Mouse (Mus musculus): Measurements from ENCODE around the gene Mapk10. TPM values are rescaled to one million over a fixed set of nuclear protein-coding genes. Genes with fewer than 3 reads are reported as not detected.
"Not testable (repeated sequence)": the region's sequence is repeated elsewhere in the genome, so short reads cannot be mapped to it uniquely, and the experiment has no call there.

Gene Mapk10
- polyA plus RNA-seq, 1 experiment from 2014 or later, result 2.2 TPM

GRCm38 (mm10) chr5:102889163-102889488, 322.0 kb downstream of the Mapk10 start:
- Histone ChIP-seq H3K4me3 (ENCODE audit: low read depth, low read length) (no peak overlapping the region), H3K9ac (ENCODE audit: low read length) (no peak overlapping the region), H3K27me3 (ENCODE audit: control insufficient read depth, insufficient read depth, low read length) (no peaks in the 10 kb centered on the region), H3K36me3 (ENCODE audit: control insufficient read depth, insufficient read depth, low read length) (peaks cover 2% of the 10 kb centered on the region; the same call in 1 of the 2 replicates), H3K9me3 (ENCODE audit: control insufficient read depth, low read length) (no peaks in the 10 kb centered on the region), H3K4me1 (replicated peaks; ENCODE audit: control insufficient read depth, insufficient read depth) (no peaks in the 10 kb centered on the region), H3K4me2 (replicated peaks; ENCODE audit: low read depth) (no peak overlapping the region), H3K27ac (replicated peaks) (no peak overlapping the region)
- 73% methylated on average over 2 of the region's 2 CpGs for WGBS
- ATAC-seq (ENCODE audit: low FRiP score, low TSS enrichment) (no peak), DNase-seq (ENCODE audit: low spot score) (no peak)
- no peak for TF ChIP-seq EP300 (optimal IDR thresholded peaks at IDR 0.05)
- TF ChIP-seq CTCF (IDR thresholded peaks at IDR 0.05; ENCODE audit: low read depth), result no peak

DNA sequence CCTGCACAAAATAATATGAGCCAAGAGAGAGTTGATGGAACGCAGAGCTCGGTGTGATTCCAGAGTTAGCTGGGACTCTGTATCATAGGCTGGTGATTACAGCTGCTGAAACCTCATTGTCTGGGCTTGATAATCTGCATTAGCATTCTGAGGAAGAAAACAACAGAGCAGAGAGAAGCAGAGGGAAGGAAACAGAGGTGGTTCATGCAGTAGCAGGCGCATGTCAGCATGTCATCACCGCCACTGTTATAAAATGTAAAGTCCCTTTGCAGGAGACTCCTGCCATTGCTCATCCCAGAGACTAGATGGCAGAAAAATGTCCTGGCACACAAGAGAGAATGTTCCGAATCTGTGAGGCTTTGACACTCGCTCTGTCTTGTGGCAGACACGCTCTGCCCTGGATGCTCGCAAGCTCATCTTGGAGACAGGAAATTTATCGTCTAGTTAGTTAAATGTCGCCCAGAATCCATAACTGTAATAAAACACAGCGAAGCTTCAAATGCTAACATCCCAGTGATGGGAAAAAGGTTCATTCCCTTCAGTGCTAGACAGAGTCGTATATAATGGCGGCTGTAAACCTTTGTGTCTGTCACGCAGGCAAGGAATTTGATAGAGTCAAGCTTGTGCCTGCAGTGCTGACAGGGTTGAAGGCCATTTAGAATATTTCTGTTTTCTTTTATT, 322.5 kb downstream of the Mapk10 start:
- Histone ChIP-seq H3K27me3 (ENCODE audit: control insufficient read depth, insufficient read depth, low read length) (no peaks in the 10 kb centered on the region), H3K9me3 (ENCODE audit: control insufficient read depth, low read length) (no peaks in the 10 kb centered on the region), H3K4me3 (ENCODE audit: low read depth, low read length) (no peak overlapping the region), H3K36me3 (ENCODE audit: control insufficient read depth, insufficient read depth, low read length) (peaks cover 2% of the 10 kb centered on the region; the same call in 1 of the 2 replicates), H3K27ac (replicated peaks) (no peak overlapping the region), H3K4me2 (replicated peaks; ENCODE audit: low read depth) (no peak overlapping the region), H3K9ac (ENCODE audit: low read length) (no peak overlapping the region), H3K4me1 (replicated peaks; ENCODE audit: control insufficient read depth, insufficient read depth) (no peaks in the 10 kb centered on the region)
- TF ChIP-seq CTCF (IDR thresholded peaks at IDR 0.05; ENCODE audit: low read depth) (no peak), EP300 (optimal IDR thresholded peaks at IDR 0.05) (no peak)
- no peak for DNase-seq (ENCODE audit: low spot score)
- no peak for ATAC-seq (ENCODE audit: low FRiP score, low TSS enrichment)
- WGBS, result 77% methylated on average over 14 of the region's 14 CpGs

DNA sequence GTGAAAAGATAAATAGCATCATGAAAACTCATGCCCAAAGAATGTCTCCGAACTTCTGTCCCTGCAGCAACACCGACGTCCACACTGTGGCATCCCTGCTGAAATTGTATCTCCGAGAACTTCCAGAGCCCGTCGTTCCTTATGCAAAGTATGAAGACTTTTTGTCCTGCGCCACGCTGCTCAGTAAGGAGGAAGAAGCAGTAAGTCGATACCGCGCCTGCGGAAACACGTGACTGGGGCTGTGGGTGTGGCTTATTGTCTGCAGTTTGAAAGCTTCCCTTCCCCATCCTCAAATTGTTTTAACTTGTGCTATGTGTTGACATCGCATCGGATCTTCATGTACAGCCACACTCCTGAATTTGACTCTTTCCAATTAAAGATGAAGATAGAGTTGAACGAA, 335.5 kb downstream of the Mapk10 start:
- no peaks in the 10 kb centered on the region for H3K27me3 ChIP-seq (ENCODE audit: control insufficient read depth, insufficient read depth, low read length)
- no peak overlapping the region for H3K4me3 ChIP-seq (ENCODE audit: low read depth, low read length)
- DNase-seq (ENCODE audit: low spot score), result no peak
- WGBS, result 76% methylated on average over 16 of the region's 16 CpGs
- no peak overlapping the region for H3K9ac ChIP-seq (ENCODE audit: low read length)
- no peaks in the 10 kb centered on the region for H3K9me3 ChIP-seq (ENCODE audit: control insufficient read depth, low read length)
- H3K4me1 ChIP-seq (replicated peaks; ENCODE audit: control insufficient read depth, insufficient read depth), result no peaks in the 10 kb centered on the region
- no peaks in the 10 kb centered on the region for H3K36me3 ChIP-seq (ENCODE audit: control insufficient read depth, insufficient read depth, low read length)
- no peak overlapping the region for H3K27ac ChIP-seq (replicated peaks)
- ATAC-seq (ENCODE audit: low FRiP score, low TSS enrichment), result no peak
- no peak for TF ChIP-seq EP300 (optimal IDR thresholded peaks at IDR 0.05)
- no peak for TF ChIP-seq CTCF (IDR thresholded peaks at IDR 0.05; ENCODE audit: low read depth)
- H3K4me2 ChIP-seq (replicated peaks; ENCODE audit: low read depth), result no peak overlapping the region

DNA sequence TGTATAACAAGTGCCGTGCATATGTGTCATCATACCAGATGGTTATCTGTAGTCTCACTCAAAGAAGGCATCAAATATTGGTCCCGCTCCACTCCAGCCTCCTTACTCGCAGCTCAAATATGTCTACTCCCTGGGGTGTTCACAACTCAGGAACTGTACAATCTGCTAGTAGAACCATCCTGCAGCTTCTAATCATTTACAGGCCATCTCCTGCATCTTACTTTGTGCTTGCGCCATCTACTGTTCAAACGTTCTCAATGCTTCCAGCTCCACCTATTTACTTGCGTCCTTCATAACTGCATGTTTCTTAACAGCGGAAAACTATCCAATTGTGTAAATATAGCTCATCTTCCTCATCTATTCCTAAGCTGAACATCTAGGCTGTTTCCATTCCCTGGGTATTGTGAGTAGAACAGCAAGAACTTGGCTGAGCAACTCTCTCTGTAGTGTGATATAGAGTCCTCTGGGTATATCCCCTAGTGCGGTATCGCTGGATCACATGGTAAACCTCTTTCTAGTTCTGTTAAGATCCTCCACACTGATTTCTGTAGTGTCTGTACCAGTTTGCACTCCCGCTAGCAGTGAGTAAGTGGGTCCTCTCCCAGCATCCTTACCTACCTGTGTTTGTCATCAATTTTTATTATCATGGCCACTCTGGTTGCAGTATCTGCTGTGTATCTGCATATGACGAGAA, 336.4 kb downstream of the Mapk10 start:
- no peaks in the 10 kb centered on the region for H3K4me1 ChIP-seq (replicated peaks; ENCODE audit: control insufficient read depth, insufficient read depth)
- H3K9ac ChIP-seq (ENCODE audit: low read length), result no peak overlapping the region
- 43% methylated on average over 11 of the region's 11 CpGs for WGBS
- DNase-seq (ENCODE audit: low spot score) (peak; percentile 40), ATAC-seq (ENCODE audit: low FRiP score, low TSS enrichment) (peak; percentile 66; the same call in 1 of the 2 replicates)
- H3K27ac ChIP-seq (replicated peaks), result no peak overlapping the region
- H3K4me3 ChIP-seq (ENCODE audit: low read depth, low read length), result no peak overlapping the region
- H3K4me2 ChIP-seq (replicated peaks; ENCODE audit: low read depth), result no peak overlapping the region
- TF ChIP-seq EP300 (optimal IDR thresholded peaks at IDR 0.05) (no peak), CTCF (IDR thresholded peaks at IDR 0.05; ENCODE audit: low read depth) (peak; percentile 95)
- H3K9me3 ChIP-seq (ENCODE audit: control insufficient read depth, low read length), result no peaks in the 10 kb centered on the region
- H3K36me3 ChIP-seq (ENCODE audit: control insufficient read depth, insufficient read depth, low read length), result no peaks in the 10 kb centered on the region
- H3K27me3 ChIP-seq (ENCODE audit: control insufficient read depth, insufficient read depth, low read length), result no peaks in the 10 kb centered on the region

DNA sequence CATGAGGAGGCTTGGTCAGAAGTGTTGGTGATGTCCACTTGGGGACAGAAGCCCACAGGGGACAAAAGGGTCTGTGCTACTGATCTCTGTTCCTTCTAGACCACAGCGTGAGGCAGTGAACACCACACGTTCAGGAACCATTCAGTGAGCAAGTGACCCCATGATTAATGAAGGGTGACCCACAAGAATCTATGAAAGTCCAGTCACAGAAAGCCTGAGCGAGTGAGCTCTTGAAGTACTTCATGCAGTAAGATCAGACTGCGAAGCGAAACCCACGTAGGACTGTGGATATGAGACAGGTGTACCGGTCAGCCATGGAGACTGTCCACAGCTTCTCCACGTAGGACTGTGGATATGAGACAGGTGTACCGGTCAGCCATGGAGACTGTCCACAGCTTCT, 338.1 kb downstream of the Mapk10 start:
- H3K4me2 ChIP-seq (replicated peaks; ENCODE audit: low read depth); H3K27ac ChIP-seq (replicated peaks); H3K36me3 ChIP-seq (ENCODE audit: control insufficient read depth, insufficient read depth, low read length); ATAC-seq (ENCODE audit: low FRiP score, low TSS enrichment); DNase-seq (ENCODE audit: low spot score); H3K27me3 ChIP-seq (ENCODE audit: control insufficient read depth, insufficient read depth, low read length); H3K4me1 ChIP-seq (replicated peaks; ENCODE audit: control insufficient read depth, insufficient read depth); H3K9ac ChIP-seq (ENCODE audit: low read length); H3K9me3 ChIP-seq (ENCODE audit: control insufficient read depth, low read length); H3K4me3 ChIP-seq (ENCODE audit: low read depth, low read length): not testable (repeated sequence)
- 87% methylated on average over 9 of the region's 9 CpGs for WGBS

DNA sequence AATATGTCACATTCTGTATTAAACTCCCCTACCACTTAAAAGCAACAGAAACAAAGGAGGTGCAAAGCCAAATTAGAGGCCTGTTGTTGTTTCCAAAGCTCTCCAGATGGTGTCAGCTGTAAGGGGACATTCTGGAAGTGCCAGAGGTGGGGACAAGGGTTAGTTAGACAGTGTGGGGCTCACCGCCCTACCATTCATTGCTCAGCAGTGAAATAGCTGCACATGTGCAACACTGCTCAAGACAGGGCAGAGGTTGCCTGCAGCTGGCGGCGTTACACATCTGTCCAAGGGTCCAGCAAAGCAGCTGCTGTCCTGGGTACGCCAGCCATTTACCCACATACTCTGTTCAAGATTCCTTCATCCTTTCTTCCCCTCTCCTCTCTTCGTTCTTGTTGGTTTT, 342.9 kb downstream of the Mapk10 start:
- no peak overlapping the region for H3K27ac ChIP-seq (replicated peaks)
- no peaks in the 10 kb centered on the region for H3K36me3 ChIP-seq (ENCODE audit: control insufficient read depth, insufficient read depth, low read length)
- no peaks in the 10 kb centered on the region for H3K27me3 ChIP-seq (ENCODE audit: control insufficient read depth, insufficient read depth, low read length)
- DNase-seq (ENCODE audit: low spot score), result no peak
- no peak for ATAC-seq (ENCODE audit: low FRiP score, low TSS enrichment)
- H3K4me2 ChIP-seq (replicated peaks; ENCODE audit: low read depth), result no peak overlapping the region
- TF ChIP-seq CTCF (IDR thresholded peaks at IDR 0.05; ENCODE audit: low read depth), result no peak
- TF ChIP-seq EP300 (optimal IDR thresholded peaks at IDR 0.05), result no peak
- H3K9me3 ChIP-seq (ENCODE audit: control insufficient read depth, low read length), result no peaks in the 10 kb centered on the region
- H3K9ac ChIP-seq (ENCODE audit: low read length), result no peak overlapping the region
- WGBS, result 45% methylated on average over 5 of the region's 5 CpGs
- H3K4me1 ChIP-seq (replicated peaks; ENCODE audit: control insufficient read depth, insufficient read depth), result no peaks in the 10 kb centered on the region
- no peak overlapping the region for H3K4me3 ChIP-seq (ENCODE audit: low read depth, low read length)

All from stomach, postnatal 0 days (tissue).